Mouse (Mus musculus): ENCODE results near the gene Ppil6.

Gene Ppil6

GRCm38 (mm10) chr10:41561701-41562395 is 71.6 kb downstream of the Ppil6 start:
- ChIA-PET POLR2A (no interaction called here), CTCF (no interaction called here)
